Mouse (Mus musculus) activated CD4-positive, CD25-positive, alpha-beta regulatory T cell, adult 4 months (primary cell): Measurements from ENCODE around the gene Nodal. TPM values are rescaled to one million over a fixed set of nuclear protein-coding genes. Genes with fewer than 3 reads are reported as not detected.
"Not testable (repeated sequence)": the region's sequence is repeated elsewhere in the genome, so short reads cannot be mapped to it uniquely, and the experiment has no call there.

Experiments used
- ATAC-seq: one replicate; pipeline ENCODE4 v1.8.0; 2017
- polyA plus RNA-seq, 2 experiments: library from polyadenylated mRNA; unstranded; fragments of 100-300 nt; shearing (Covaris generic); gene quantifications; one replicate each; pipeline ENCODE4 v1.2.1; 2017

Nodal gene
- polyA plus RNA-seq, 2 experiments from 2014 or later, result not detected

DNA sequence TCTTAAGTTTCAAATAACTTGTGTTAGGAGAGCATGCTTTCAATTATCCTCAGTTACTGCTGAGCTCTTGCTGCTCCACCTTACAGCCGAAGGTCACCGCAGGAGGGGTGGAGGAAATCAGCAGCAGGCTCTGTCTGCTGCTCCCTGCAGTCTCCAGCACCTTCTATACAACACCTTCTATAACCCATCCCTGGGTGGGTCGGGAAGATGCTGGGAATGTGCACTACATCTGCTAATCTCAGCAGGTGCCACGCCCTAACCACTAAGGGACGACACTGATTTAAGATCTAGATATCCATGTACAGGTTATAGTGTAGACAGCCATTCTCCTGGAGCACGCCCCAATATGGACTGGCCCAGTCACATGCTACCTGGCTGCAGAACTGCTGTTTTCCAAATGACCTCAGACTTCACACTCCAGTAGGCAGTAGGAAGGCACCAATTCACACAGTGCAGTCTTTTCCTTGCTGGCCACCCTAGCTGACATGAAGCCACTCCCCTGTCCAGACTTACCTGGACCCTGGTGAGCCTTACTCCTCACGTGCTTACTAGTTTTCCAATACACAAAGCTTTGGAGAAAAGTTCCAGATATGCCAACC, 22.5 kb downstream of the Nodal start:
- ATAC-seq, result no peak

DNA sequence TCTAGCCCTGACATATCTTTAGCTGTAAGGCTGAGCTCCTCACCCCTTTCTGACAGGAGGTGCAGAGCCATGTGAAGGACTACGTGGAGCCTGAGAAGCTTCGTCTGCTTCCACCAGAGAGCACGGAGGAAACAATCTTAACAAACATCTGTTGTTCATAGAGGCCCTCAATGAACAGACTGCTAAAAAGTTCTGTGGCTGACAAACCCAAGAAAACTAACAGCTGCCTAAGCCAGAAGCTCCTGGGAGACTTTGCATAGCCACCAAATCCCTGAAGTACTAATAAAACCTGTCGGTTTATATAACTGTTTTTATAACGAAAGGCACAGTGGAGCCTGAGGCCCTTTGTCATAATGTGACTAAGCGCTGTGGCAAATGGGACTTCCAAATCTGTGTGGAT, 25.7 kb downstream of the Nodal start:
- no peak for ATAC-seq

DNA sequence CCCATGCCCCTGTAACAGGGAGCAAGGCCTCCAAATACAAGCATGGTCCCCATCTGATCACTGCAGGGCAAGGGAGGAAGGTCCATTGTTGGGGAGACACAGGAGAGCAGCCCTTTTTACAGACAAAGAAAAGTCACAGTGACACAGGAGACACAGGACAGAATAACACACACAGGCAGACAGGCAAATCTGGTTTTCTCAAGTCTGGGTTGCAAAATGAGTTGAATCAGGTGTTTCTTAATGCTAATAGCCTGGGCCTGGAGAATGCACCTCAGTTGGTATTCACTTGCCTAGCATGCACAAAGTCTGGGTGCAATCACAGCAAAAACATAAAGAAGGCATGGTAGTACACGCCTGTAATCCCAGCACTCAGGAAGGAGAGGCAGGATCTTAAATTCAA, 26.1 kb downstream of the Nodal start:
- ATAC-seq, result no peak

DNA sequence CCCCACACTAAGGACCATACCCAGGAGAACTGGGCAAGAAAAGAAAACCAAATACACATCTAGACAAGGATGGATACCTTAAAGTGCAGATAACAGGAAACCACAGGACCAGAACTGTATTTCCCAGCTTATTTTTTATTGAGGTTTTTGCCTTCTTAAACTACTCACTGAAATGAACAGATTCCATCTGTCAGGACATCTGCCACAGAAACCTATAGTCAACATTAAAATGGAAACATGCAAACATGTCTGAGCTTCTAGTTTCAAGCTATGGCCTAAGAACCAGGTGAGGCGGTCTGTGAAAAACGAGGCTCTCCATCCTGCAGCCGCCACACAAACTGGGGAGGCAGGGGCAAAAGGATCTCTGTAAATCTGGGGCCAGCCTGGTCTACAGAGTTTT, 27.2 kb downstream of the Nodal start:
- ATAC-seq, result no peak

GRCm38 (mm10) chr10:61447581-61448353, 30.0 kb downstream of the Nodal start:
- ATAC-seq, result no peak

- no peak for ATAC-seq
These were observed 31.1 kb downstream of the Nodal start for GRCm38 (mm10) chr10:61448834-61449233.

DNA sequence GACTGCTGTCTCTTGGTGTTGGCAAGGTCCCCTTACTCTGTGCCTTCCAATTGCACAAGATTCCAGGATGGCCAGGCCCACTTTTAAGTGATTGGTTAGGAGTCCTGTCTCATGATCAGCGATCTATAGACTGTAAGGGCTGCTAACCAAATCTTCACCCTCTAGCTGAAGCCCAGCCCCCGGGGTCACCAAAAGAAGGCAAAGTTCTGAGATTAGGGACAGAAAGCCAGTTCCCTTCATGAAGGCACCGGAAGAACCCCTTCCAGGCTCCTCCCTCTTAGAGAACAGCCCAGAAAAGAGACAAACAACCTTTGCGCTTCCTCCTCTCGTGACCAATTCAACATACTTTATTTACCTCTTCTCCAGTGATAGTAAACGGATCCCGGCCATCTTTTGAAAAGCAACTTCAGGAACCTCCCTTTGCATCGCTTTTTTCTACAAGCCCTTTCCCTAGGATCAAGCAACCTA, 33.7 kb downstream of the Nodal start:
- peak; percentile 74 for ATAC-seq

DNA sequence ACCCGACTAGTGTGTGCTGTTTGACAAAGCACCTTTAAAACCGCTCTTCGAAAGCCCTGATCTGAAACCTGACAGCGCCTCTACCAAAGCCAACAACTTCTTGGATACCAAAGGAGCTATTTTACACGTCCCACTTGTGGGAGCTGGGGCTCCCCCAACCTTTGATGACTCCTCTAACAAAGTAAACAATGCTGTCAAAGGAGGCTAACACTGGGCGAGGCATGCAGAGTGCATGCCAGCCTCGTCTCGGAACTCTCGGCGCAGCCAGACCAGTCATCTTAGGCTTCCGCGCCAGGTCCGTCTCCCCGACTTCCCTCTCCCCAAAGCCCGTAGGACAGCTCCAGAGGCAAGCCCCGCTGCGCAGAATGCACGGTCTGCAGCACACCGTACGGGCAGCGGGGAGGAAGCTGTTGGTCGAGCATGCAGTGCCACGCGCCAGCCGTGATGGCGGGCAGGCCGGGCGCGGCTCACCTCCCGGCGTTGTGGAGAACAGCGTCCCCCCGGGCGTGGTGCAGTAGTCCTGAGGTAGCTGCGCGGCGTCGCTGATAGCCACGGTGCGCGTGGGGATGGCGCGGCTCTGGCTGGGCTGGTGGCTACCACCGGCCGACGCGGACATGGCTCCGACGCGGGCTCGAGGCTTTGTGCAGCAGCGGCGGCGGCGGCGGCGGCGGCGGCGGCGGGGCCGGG, 34.3 kb downstream of the Nodal start:
- ATAC-seq, result peak; percentile 9

GRCm38 (mm10) chr10:61452645-61453044, 34.9 kb downstream of the Nodal start, which contains the start of gene Eif4ebp2:
Gene Eif4ebp2 (minus strand): TSS chr10:61452661.
- peak; percentile 88 for ATAC-seq

GRCm38 (mm10) chr10:61453171-61453570, 35.4 kb downstream of the Nodal start:
- ATAC-seq, result not testable (repeated sequence)

- no peak for ATAC-seq
These were observed 39.4 kb downstream of the Nodal start for GRCm38 (mm10) chr10:61457182-61457581.

GRCm38 (mm10) chr10:61465009-61465408, 47.2 kb downstream of the Nodal start:
- no peak for ATAC-seq

- peak; percentile 46 for ATAC-seq
These were observed 48.5 kb downstream of the Nodal start for GRCm38 (mm10) chr10:61466242-61466641.

GRCm38 (mm10) chr10:61466873-61467272, 49.1 kb downstream of the Nodal start:
- peak; percentile 49 for ATAC-seq

DNA sequence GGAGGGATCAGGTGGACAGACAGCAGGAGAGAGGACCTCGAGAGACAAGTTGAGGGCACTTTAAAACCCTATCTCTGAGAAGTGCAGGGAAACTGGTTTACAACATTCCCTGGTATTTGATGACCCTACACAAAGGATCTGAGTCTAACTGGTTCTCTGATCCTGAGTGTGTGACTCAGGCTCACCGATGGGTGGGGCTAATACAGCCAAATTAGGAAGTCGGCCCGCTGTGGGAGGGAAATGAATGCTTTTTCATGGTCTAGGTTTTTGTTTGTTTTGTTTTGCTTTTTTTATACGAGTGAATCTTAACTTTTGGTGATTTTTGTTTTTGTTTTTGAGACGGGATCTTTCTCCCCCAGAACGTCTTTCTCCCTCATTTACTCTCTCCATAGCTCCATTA, 51.1 kb downstream of the Nodal start:
- ATAC-seq, result no peak

- no peak for ATAC-seq
These were observed 55.9 kb downstream of the Nodal start for GRCm38 (mm10) chr10:61473640-61474039.

- no peak for ATAC-seq
These were observed 56.6 kb downstream of the Nodal start for GRCm38 (mm10) chr10:61474344-61474743.

Other genes starting within 250 kb of the Nodal start
- not detected for gene Tbata, start 246.0 kb upstream of the Nodal start, polyA plus RNA-seq
- not detected for gene Adamts14, start 144.5 kb upstream of the Nodal start, polyA plus RNA-seq
- 1 to 10 TPM; 5.1 to 6.7 TPM for gene Prf1, start 120.1 kb upstream of the Nodal start, polyA plus RNA-seq
- gene Pald1, start 34.4 kb upstream of the Nodal start, polyA plus RNA-seq, result not detected
- gene Eif4ebp2, start 34.7 kb downstream of the Nodal start, polyA plus RNA-seq, result 10 to 100 TPM; 21.7 to 34.5 TPM
- gene Lrrc20, start 57.8 kb downstream of the Nodal start, polyA plus RNA-seq, result 1 to 10 TPM; 5.0 to 6.2 TPM
- gene Npffr1, start 177.5 kb downstream of the Nodal start, polyA plus RNA-seq, result not detected
- 10 to 100 TPM; 69.2 to 88.9 TPM for gene Ppa1, start 230.6 kb downstream of the Nodal start, polyA plus RNA-seq